Mouse (Mus musculus): ENCODE measurements around the gene Chst11.
"Not testable (repeated sequence)": the region's sequence is repeated elsewhere in the genome, so short reads cannot be mapped to it uniquely, and the experiment has no call there.

The Chst11 gene

DNA sequence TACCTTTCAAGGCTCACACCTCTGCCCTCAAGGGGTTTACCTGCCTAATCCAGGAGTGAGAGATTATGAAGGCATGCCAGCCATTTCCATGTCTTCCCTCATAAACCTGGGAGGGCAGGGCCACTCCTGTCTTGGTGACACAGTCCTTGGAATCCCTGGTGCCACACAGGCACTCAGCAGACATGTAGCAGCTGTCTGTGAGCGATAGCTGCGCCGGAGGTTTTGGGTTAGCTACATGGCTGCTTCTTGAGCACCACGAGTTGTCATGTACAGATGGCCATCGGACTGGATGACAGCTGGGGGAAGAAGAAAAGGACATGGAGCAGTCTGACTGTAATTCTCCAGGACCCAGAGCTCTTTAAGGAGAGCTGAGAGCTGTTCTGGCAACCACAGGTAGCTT is 129.3 kb downstream of the Chst11 start:
- no peak for DNase-seq

GRCm38 (mm10) chr10:83116889-83117288 is 131.6 kb downstream of the Chst11 start:
- DNase-seq: no peak

DNA sequence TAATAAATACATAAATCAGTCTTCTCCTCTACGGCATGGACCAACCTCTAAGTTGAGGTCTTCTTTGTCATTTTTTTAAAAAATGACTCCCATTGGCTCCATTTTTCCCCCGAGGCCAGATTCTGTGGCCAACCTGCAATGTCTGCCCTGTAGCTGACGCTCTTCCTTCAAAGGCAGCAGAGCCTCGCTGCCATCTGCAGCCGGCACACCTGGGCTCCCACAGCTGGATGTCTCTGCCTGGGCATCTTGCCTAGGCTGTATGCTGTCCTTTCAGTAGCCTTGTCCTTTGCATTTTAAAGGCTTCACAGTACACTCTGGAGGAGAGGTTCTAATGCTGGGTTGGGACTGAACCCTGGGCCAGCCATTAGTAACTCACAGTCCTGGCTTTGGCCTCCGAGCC is 132.6 kb downstream of the Chst11 start:
- DNase-seq: no peak

DNA sequence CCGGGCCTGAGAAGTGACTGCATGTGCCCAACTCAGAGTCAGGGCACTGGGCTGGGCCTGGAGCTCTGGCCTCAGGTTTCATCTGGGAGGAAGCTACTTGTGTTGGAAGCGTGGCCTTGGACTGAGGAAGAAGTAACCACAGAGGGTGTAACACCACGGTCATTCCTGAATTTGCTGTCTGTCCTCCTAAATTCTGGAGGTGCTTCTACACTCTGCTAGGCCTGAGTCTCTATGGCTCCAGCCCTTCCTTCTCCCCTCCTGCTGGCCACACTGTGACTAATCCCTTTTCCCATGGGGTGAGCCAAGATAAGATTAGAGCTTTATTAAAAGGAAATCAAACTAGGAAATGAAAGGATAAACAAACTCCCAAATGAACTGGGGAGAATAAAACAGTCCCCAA is 133.3 kb downstream of the Chst11 start:
- DNase-seq: no peak

GRCm38 (mm10) chr10:83119016-83119415 is 133.7 kb downstream of the Chst11 start:
- no peak for DNase-seq

- DNase-seq: not testable (repeated sequence)
Measured at GRCm38 (mm10) chr10:83119461-83119860, 134.2 kb downstream of the Chst11 start.

DNA sequence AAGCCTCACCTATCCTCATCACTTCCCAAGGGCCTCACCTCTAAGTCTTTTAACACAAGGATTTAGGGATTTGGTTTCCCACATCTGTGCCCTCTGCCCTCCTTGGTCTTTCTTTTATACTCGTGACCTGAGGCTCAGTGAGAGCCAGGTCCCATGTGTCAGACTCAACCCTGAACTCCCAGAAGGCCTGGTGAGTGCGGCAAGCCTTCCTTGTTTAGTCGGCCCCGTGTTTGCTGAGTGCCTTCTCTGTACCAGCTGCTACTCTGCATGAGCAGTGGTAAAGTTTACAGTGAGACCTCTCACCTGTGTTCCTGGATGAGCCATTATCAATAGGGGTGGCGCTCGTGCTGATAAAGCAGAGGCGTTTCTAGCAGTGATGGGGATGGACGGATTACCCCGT is 134.6 kb downstream of the Chst11 start:
- DNase-seq: no peak

DNA sequence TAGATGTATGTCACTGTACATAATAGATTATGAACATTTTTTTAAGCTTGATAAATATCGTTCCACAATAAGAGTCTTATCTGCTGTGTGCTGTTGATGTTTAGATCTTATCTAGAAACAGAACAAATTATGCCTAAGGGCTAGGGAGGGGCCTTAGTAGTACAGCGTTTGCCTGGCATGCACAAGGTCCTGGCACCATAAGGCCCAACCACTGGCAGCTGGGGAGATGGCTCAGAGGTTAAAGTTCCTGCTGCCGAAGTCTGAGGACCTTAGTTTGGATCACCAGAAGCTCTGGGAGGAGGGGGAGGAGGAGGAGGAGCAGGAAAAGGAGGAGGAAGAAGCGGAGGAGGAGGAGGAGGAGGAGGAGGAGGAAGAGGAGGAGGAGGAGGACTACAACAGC is 135.6 kb downstream of the Chst11 start:
- no peak for DNase-seq

GRCm38 (mm10) chr10:83124560-83124959 is 139.3 kb downstream of the Chst11 start:
- DNase-seq: no peak

DNA sequence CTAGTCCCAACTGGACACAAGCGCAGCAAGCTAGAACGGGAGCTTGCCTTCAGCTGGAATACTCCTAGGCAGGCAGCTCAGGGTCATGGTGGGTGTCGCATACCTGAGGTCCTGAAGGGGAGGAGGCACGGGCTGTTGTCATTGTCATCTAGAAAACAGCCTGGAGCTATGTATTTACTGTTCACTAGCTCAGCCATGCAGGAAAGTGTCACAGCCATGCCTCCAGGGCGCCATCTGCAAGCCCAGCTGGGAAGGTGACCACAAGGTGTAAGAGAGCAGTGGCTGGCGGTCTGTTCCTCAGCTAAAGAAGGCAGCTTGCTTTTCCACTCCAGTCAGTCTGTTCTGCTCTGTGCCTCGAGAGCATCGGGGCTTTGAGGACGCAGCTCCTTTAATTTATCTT is 141.1 kb downstream of the Chst11 start:
- peak; percentile 67 for DNase-seq

DNA sequence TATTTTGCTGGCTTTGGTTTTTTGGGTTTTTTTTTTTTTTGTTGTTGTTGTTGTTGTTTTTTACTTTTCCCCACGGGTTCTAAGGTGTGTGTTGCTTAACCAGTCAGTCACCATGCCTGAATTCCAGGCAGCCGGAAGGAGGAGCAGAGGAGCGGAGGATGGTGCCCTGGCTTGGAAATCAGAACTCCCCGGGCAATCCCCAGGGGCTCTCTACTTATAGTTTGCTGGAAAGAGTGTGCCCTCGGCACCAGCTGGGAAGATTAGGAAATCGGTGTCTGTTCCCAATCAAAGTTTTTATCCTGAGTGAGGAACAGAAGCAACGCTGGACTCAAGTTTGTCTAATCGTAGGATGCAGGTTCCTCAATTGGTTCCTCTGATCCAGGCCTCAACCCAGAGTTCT is 143.1 kb downstream of the Chst11 start:
- no peak for DNase-seq

GRCm38 (mm10) chr10:83129624-83130218 is 144.4 kb downstream of the Chst11 start:
- no peak for DNase-seq

GRCm38 (mm10) chr10:83130611-83131010 is 145.3 kb downstream of the Chst11 start:
- DNase-seq: no peak

DNA sequence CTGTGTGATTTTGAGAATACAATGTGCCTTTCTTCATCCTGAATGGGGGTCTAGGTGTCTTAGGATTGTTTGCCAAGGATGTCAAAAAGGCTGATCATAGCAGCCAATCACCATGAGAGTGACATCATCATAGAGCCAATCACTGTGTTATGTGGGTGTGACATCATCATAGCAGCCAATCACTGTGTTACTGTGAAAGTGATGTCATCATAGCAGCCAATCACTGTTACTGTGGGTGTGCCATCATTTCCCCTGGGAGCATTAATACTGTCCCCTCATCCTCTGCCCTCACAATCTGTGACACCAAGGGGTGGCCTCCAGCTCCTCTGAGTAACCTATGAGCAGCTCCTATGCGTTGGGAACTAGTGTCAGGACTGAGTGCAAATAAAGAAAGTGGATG is 146.6 kb downstream of the Chst11 start:
- DNase-seq: no peak

DNA sequence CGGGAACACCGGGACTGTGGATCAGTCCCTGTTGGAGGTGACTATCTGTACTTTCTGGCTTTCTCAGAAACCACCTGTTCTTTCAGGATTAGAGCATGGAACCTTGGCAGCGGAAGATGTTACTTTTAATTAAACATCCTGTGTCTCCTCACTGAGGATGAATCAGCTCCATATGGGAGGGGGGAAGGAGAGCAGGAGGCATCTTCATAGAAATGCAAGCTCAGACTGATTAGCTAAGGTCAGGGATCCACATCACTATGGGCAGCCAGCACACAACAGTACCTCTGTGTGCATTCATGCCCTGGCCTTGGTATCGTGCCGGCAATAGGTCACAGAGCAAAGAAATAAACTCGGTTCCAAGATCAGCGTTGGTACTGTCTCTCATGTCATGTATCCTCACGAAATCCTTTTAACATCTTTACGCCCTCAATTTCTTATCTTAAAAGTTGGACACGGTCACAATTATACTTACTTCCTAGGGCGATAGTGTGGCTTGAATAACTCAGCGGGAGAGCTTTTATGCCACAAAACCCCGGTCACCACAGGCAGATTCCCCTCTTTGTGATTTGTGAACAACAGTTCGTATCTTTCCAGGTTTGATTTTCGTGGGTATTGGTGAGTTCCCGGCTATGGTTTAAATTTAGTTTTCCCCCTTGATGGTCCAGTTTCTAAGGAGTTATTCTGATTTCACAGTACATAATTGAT is 148.7 kb downstream of the Chst11 start:
- no peak for DNase-seq

DNA sequence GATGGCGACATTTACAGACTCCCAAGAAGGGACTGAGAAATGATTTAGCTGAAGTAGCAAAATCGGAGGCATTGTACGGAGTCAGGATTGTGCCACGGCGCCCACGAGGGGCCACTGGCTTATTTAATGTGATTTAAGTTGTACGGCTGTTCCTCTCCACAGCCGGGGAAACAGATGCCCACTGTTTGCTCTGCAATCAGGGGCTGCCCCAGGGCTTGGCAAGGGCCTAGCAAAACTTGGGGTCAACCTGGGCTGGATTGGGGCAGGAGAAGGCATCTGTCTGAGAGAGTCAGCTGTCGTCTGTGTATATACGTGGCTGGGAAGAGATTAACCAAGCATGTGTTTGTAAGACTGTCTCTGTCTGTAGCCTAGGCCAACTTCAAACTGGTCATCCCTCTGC is 149.6 kb downstream of the Chst11 start:
- no peak for DNase-seq

GRCm38 (mm10) chr10:83135963-83136362 is 150.7 kb downstream of the Chst11 start:
- DNase-seq: no peak

- no peak for DNase-seq
Measured at GRCm38 (mm10) chr10:83137103-83137502, 151.8 kb downstream of the Chst11 start.

DNA sequence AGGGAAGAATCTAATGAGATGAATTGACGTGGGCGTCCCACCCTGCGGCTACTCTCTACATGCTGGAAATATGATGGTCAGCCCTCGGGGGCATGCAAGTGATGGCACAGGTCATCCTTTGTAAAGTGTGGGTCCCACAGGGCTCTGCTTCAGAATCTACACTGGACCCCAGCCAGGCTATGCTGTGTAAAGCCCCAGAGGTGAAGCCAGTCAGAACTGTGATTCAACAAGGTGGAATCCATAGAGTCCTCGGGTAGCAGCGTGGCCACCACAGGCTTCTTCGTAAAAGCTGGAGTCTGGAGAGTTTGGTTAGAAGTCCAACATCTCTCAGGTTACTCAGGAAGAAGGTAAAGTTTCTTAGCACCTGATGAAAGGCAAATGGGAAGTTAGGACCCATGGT is 154.0 kb downstream of the Chst11 start:
- no peak for DNase-seq

DNA sequence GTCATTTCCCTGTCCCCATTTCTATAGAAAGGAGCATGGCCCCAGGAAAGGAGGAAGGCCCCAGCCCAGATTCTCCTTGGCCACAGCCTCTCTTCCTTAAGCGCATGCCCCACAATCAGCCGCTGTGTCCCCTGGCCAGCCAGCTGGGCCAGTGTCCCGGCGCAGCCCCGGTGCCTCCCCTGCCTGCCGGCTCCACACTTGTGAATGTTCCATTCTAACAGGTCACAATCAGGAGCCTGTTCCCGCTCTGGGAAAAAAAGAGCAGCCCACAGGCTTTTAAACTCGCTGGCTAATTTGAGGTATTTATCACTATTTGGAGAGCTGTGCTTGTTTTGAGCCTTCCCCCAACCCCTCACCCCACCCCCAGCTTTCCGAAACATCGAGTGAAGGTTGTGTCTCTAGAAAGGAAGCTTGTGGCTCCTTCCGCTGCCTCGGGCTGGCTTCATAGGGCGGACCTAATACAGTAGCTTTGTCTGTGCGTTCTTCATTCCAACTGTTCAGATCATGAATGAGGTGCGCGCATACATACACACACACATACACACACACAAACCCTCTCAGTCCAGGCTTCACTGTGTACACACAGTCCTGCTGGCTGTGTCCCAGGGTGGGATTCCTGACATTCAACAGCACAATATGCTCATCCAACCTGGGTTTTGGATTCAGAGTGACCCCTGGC is 155.1 kb downstream of the Chst11 start:
- no peak for DNase-seq

- no peak for DNase-seq
Measured at GRCm38 (mm10) chr10:83141434-83141833, 156.1 kb downstream of the Chst11 start.

GRCm38 (mm10) chr10:83143049-83143448 is 157.8 kb downstream of the Chst11 start:
- peak; percentile 47 for DNase-seq

GRCm38 (mm10) chr10:83145836-83146235 is 160.5 kb downstream of the Chst11 start:
- no peak for DNase-seq

Data from cerebellum, adult 11 months (tissue).